Mouse (Mus musculus) lung, embryonic 16.5 days (tissue): ENCODE results near the gene Smurf1. TPM values are rescaled to one million over a fixed set of nuclear protein-coding genes. Genes with fewer than 3 reads are reported as not detected.

ENCODE experiments used
- ATAC-seq: fragments of 200-750 bp; cut with Nextera tagmentation; 2 replicates; pipeline ENCODE4 v1.8.0; 2017; ENCODE audit warnings: low read depth, mild to moderate bottlenecking, moderate library complexity
- H3K27ac ChIP-seq: fragments of 300-500 bp; sonication (generic); 2 replicates; pipeline ENCODE4 v1.5.1; 2014; ENCODE audit warnings: mild to moderate bottlenecking, control low read depth, low read length
- H3K27me3 ChIP-seq: fragments of 300-500 bp; sonication (generic); 2 replicates; pipeline ENCODE4 v1.6.1; 2014; ENCODE audit warnings: low read depth, low read length, mixed read lengths; ENCODE audit not compliant: control insufficient read depth, insufficient read depth
- H3K36me3 ChIP-seq: fragments of 300-500 bp; sonication (generic); 2 replicates; pipeline ENCODE4 v1.6.1; 2014; ENCODE audit warnings: low read length; ENCODE audit not compliant: control insufficient read depth, insufficient read depth
- H3K4me1 ChIP-seq: fragments of 300-500 bp; sonication (generic); replicated peaks from 2 replicates; pipeline ENCODE4 v1.6.1; 2014; ENCODE audit warnings: low read length, mixed read lengths; ENCODE audit not compliant: control insufficient read depth, insufficient read depth
- H3K4me2 ChIP-seq: fragments of 300-500 bp; sonication (generic); 2 replicates; pipeline ENCODE4 v1.6.1; 2014; ENCODE audit warnings: low read depth, low read length, control low read depth
- H3K4me3 ChIP-seq: fragments of 300-500 bp; sonication (generic); 2 replicates; pipeline ENCODE4 v1.5.1; 2014; ENCODE audit warnings: mild to moderate bottlenecking, low read length, control low read depth
- H3K9ac ChIP-seq: fragments of 300-500 bp; sonication (generic); 2 replicates; pipeline ENCODE4 v1.6.1; 2014; ENCODE audit warnings: low read length, control low read depth
- H3K9me3 ChIP-seq: fragments of 300-500 bp; sonication (generic); 2 replicates; pipeline ENCODE4 v1.6.1; 2016; ENCODE audit warnings: low read length; ENCODE audit not compliant: control insufficient read depth
- WGBS: fragments of 180-500 bp; shearing (Covaris S2); extraction: QIAGEN DNeasy Blood & Tissue Kit; methylation state at CpG from one replicate; pipeline ENCODE4 v1.1.7; 2014; 5-methylcytosine and 5-hydroxymethylcytosine counted together
- polyA plus RNA-seq: library from polyadenylated mRNA; unstranded; fragments of >200 nt; fragmentation: Nextera tagmentation; extraction: Ambion mirVana; gene quantifications from 2 replicates; pipeline ENCODE4 v1.2.1, GENCODE M21; 2015

Smurf1 gene
- polyA plus RNA-seq = 9.5 and 15.6 TPM in 2 replicates

DNA sequence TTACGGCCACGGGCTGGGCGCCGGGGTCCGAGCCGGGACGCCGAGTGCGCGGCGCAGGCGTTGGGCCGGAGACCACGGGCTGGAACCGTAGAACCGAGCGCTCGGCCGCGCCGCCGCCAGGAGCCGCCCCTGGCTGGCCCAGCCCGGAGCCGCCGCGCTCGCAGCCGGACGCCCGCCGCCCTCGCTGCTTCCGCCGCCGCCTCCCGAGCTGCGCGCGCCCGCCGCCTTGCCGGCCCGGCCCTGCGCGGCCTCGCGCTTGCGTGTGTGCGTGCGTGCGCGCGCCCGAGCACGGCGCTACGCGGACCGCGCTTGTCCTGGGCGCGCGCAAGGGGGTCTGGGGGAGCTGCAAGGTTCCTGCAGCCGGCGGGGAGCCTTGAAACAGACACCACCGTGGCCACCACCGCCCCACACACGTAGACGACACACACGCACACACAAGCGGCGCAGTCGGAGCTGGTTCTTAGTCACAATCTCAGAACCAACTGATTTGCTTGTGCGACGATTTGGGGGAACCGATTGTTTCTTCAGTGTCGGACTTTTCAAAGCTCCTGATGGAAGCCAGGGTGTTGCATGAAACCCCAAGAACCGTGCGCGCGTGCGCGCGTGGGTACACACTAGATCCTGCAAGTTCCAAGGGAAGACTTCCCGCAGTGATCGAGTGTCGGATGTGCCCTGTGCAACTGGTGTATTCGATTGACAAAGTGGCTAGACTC, at the start of gene Smurf1:
Gene Smurf1, minus strand, starts transcription at position 209 of the 713 bp plus-strand sequence.
- H3K9me3 ChIP-seq = no peaks in the 10 kb centered on the region
- peak within 1 kb of the TSS; percentile 75 for H3K4me3 ChIP-seq
- no peaks in the 10 kb centered on the region for H3K27me3 ChIP-seq
- peak within 1 kb of the TSS; percentile 84 for H3K9ac ChIP-seq
- H3K4me2 ChIP-seq = peak within 1 kb of the TSS; percentile 87
- peaks cover 39% of the 10 kb centered on the region for H3K4me1 ChIP-seq
- H3K27ac ChIP-seq = peak within 1 kb of the TSS; percentile 96
- no peaks in the 10 kb centered on the region for H3K36me3 ChIP-seq
- peak; percentile 74 for ATAC-seq
- WGBS = under 1% methylated on average over 55 of the region's 89 CpGs

DNA sequence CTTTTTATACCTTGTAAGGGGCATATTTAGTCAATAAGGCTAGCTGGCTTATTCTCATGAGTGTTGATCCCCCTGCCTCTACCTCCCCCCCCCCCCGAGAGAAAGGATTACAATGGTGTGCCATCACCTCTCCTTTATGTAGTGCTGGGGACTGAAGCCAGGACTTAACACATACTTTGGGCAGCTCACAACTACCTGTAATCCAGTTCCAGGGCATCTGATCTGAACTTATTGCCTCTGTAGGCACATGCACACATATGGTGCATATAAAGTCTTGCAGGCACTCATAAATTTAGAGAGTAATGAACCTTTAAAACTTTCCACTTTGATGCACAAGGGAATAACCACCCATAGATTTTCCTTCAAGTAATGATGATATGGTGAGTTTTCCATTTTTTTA, 48.6 kb upstream of the Smurf1 start:
- Histone ChIP-seq H3K4me2 (no peak overlapping the region), H3K9ac (no peak overlapping the region), H3K4me3 (no peak overlapping the region), H3K36me3 (no peaks in the 10 kb centered on the region), H3K4me1 (no peaks in the 10 kb centered on the region), H3K9me3 (no peaks in the 10 kb centered on the region), H3K27ac (no peak overlapping the region), H3K27me3 (no peaks in the 10 kb centered on the region)
- WGBS = 80% methylated on average over 1 of the region's 1 CpGs
- ATAC-seq = no peak

DNA sequence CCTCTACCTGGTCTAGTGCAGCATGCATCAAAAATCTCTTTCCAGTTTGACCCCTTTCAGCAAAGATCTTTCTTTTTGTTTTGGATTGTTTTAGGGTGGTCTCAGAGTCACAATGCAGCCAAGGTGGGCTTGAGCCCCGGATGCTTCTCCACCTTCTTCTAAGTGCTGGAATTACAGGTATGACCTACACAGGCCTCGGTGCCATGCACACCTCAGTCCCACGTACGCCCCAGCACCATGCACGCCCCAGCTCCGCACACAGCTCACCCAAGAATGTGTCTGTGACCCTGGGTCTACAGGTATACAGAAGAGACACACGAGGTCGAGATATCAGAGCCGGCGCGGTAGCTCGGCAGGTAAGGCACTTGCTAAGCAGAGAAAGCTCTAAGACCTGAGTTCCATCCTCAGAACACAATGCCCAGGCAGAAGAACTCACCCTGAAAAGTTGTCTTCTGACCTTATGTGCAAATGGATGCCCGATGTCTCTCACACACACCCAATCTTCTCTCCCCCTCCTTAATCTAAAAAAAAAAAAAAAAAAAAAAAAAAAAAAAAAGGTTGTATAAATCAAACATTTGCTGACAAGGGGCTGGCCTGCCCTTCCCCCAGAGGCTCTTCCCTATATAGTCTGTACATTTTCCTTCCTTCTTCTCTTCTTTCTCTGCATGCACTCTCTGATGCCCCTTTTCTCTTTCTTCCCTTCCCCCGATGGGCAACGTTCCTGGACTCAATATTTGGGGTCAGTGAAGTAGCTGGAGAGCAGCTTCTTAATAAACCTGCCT, 43.4 kb upstream of the Smurf1 start:
- Histone ChIP-seq H3K4me2 (no peak overlapping the region), H3K4me3 (no peak overlapping the region), H3K36me3 (no peaks in the 10 kb centered on the region), H3K9ac (no peak overlapping the region), H3K27ac (no peak overlapping the region), H3K27me3 (no peaks in the 10 kb centered on the region), H3K4me1 (no peaks in the 10 kb centered on the region), H3K9me3 (no peaks in the 10 kb centered on the region)
- WGBS = 81% methylated on average over 15 of the region's 15 CpGs
- no peak for ATAC-seq

DNA sequence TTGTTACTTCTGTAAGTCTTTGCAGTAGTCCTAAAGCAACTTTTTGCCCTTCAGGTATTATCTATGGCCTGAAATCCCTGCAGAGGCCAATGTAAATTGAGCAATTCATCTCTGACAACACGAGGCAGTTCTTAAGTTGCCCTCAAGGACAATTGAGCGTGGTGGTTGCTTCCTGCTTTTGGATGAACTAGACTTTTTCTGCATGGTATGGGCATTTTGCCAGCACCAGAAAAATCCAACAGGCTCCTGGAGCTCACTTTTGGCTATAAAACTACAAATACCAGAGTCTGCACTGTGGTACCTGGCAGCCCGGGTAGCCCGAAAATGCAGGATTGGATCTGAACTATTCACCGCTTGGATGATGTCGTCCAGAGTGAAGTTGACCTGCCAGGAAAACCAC, 39.9 kb upstream of the Smurf1 start:
- no peak overlapping the region for H3K9ac ChIP-seq
- ATAC-seq = no peak
- whole genome bisulfite sequencing = 67% methylated on average over 6 of the region's 6 CpGs
- H3K4me1 ChIP-seq = no peaks in the 10 kb centered on the region
- H3K4me3 ChIP-seq = no peak overlapping the region
- no peaks in the 10 kb centered on the region for H3K9me3 ChIP-seq
- H3K27ac ChIP-seq = no peak overlapping the region
- H3K36me3 ChIP-seq = no peaks in the 10 kb centered on the region
- H3K27me3 ChIP-seq = no peaks in the 10 kb centered on the region
- no peak overlapping the region for H3K4me2 ChIP-seq

DNA sequence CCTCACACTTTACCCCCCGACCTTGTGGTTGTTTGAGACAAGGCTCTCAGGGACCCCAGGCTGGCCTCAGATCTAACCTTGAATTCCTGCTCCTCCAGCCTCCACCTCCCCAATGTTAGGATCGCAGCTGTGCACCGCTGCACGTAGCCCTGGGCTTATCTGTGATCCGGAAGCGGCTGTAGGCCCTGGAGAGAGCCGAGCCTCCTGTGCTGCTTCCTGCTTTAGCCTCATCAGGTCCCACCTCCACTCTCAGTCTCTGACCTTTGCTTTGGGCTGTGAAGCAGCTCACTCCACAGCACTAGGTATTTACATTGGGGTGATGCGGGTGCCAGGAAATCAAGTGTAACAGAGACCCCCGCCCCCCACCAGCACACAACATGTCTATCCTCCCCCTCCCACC, 38.8 kb upstream of the Smurf1 start:
- no peak for ATAC-seq
- 39% methylated on average over 9 of the region's 9 CpGs for WGBS
- no peak overlapping the region for H3K27ac ChIP-seq
- no peaks in the 10 kb centered on the region for H3K36me3 ChIP-seq
- H3K9ac ChIP-seq = no peak overlapping the region
- H3K27me3 ChIP-seq = no peaks in the 10 kb centered on the region
- H3K9me3 ChIP-seq = no peaks in the 10 kb centered on the region
- H3K4me2 ChIP-seq = no peak overlapping the region
- H3K4me3 ChIP-seq = no peak overlapping the region
- H3K4me1 ChIP-seq = no peaks in the 10 kb centered on the region

DNA sequence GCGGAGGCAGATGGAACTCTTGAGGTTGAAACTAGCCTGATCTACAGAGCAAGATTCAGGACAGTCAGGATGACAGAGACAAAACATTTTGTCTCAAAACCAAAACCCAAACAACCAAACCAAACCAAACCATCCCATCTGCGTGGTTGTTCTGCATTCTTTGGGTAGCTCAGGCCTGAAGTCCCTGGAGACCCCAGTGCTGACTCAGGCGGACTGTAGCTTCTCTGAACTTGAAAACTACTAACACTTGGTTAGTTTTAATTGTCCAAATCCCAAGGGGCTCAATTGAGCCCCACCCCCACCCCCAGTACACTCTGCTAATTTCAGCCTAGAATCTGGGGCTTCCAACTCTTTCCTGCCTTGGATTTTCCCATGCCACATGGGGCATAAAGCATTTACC, 37.7 kb upstream of the Smurf1 start:
- 93% methylated on average over 3 of the region's 3 CpGs for WGBS

DNA sequence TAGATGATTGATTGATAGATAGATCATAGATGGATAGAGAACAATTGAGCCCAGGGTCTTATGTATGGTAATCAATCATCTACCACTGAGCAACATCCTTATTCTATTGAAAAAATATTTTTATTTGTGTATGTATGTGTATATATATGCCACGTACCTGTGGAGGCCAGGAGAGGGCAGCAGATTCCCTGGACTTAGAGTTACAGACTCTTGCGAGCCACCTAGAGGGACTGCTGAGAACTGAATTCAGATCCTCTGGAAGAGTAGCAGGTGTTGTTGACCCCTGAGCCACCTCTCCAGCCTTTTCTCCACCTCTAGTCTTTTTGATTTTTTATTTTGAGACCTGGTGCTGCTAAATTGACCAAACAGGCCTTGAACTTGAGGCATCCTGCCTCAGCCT, 32.8 kb upstream of the Smurf1 start:
- H3K36me3 ChIP-seq = no peaks in the 10 kb centered on the region
- no peaks in the 10 kb centered on the region for H3K9me3 ChIP-seq
- H3K27me3 ChIP-seq = no peaks in the 10 kb centered on the region
- H3K4me3 ChIP-seq = no peak overlapping the region
- no peak overlapping the region for H3K27ac ChIP-seq
- H3K9ac ChIP-seq = no peak overlapping the region
- H3K4me1 ChIP-seq = no peaks in the 10 kb centered on the region
- WGBS = 40% methylated on average over 2 of the region's 2 CpGs
- H3K4me2 ChIP-seq = no peak overlapping the region
- no peak for ATAC-seq

More for the DNA sequence above, 37.7 kb upstream of the Smurf1 start:
- no peak overlapping the region for H3K9ac ChIP-seq
- no peak for ATAC-seq
- H3K4me1 ChIP-seq = no peaks in the 10 kb centered on the region
- no peak overlapping the region for H3K27ac ChIP-seq
- no peaks in the 10 kb centered on the region for H3K36me3 ChIP-seq
- no peaks in the 10 kb centered on the region for H3K9me3 ChIP-seq
- no peak overlapping the region for H3K4me2 ChIP-seq
- H3K4me3 ChIP-seq = no peak overlapping the region
- no peaks in the 10 kb centered on the region for H3K27me3 ChIP-seq

DNA sequence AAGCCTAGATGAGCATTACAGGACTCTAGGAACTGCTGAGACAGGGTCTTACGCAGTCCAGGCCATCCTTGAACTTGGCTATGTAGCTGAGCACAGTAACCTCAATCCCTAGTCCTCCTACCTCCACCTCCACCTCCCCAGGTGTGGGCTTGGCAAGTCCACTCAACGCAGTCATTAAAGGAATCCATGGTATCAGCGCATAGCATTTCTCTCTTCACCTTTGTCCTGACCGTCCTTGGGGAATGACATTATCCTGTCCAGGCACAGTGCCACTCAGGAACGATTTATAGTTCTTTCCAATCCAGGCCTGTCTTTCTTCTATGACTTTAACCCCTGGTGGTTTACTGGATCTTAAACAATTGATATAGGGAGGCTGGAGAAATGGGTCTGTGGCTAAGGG, 24.8 kb upstream of the Smurf1 start:
- Histone ChIP-seq H3K9ac (no peak overlapping the region), H3K27me3 (no peaks in the 10 kb centered on the region), H3K9me3 (no peaks in the 10 kb centered on the region), H3K4me1 (no peaks in the 10 kb centered on the region), H3K4me3 (no peak overlapping the region), H3K4me2 (no peak overlapping the region), H3K36me3 (no peaks in the 10 kb centered on the region), H3K27ac (no peak overlapping the region)
- 71% methylated on average over 5 of the region's 5 CpGs for WGBS
- ATAC-seq = no peak

DNA sequence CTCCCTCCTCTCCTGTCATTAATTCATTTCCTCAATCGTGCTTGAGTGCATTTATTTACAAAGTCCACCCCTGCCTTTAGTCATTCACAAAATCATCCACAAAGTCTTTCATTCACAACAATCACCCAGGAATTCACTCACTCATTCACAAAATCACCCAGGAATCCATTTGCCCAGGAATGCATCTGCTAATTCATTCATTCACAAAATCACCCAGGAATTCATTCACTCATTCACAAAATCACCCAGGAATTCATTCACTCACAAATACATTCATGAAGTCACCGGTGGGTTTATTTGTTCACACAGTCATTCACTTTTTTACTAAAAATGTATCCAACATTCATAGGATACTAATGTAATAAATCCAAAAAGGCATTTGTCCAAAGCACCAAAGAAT, 24.4 kb upstream of the Smurf1 start:
- Histone ChIP-seq H3K27me3 (no peaks in the 10 kb centered on the region), H3K4me1 (no peaks in the 10 kb centered on the region), H3K4me2 (no peak overlapping the region), H3K9ac (no peak overlapping the region), H3K27ac (no peak overlapping the region), H3K4me3 (no peak overlapping the region), H3K36me3 (no peaks in the 10 kb centered on the region), H3K9me3 (no peaks in the 10 kb centered on the region)
- ATAC-seq = no peak
- 63% methylated on average over 2 of the region's 2 CpGs for WGBS
